Mouse (Mus musculus): ENCODE measurements around the gene Pde6d. TPM values are rescaled to one million over a fixed set of nuclear protein-coding genes. Genes with fewer than 3 reads are reported as not detected.

The Pde6d gene
- polyA plus RNA-seq, 1 experiment, result 24.9 TPM

DNA sequence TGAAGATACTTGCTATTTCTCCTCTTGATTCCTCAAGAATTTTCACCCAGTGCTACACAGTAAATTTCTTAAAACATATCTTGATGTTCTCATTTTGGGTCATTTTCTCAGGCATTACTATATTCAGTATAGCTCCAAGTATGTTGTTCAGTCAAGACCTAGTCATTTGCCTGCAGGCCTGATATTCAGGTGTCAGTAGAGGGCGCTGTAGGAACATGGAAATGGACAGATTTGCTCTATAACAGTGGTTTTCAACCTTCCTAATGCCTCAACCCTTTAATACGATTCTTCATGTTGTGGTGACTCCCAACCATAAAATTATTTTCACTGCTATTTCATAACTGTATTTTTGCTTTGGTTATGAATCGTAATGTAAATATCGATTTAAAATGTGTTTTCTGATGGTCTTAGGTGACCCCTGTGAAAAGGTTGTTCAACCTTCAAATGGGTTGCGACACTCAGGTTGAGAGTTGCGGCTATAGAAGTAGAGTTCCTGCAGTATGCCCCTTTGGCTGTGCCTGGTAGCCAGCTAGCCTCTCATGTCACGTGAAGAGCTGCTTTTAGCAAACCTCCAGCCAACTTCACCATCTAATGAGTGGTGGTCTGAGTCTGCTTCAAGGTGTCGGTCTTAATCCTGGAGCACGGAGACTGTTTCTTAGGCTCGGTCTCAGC, 36.2 kb upstream of the Pde6d start:
- TF ChIP-seq POLR2A (IDR thresholded peaks at IDR 0.05; ENCODE audit: low read depth, low read length) (no peak), CTCF (conservative IDR thresholded peaks at IDR 0.05; ENCODE audit: insufficient read depth, insufficient read length, low read depth, low read length) (peak; percentile 43)
- no peaks in the 10 kb centered on the region for H3K36me3 ChIP-seq (ENCODE audit: control insufficient read depth, insufficient read depth, low read length)
- DNase-seq, result peak; percentile 79
- no peak overlapping the region for H3K4me3 ChIP-seq (ENCODE audit: insufficient read depth, low read depth, low read length)
- no peak overlapping the region for H3K27ac ChIP-seq (ENCODE audit: insufficient read depth, low read depth, low read length)
- H3K4me1 ChIP-seq (ENCODE audit: control insufficient read depth, insufficient read depth, low read length), result no peaks in the 10 kb centered on the region
- no peaks in the 10 kb centered on the region for H3K27me3 ChIP-seq (replicated peaks; ENCODE audit: control insufficient read depth, insufficient read depth, low read length)
- 62% methylated on average over 10 of the region's 10 CpGs for WGBS

DNA sequence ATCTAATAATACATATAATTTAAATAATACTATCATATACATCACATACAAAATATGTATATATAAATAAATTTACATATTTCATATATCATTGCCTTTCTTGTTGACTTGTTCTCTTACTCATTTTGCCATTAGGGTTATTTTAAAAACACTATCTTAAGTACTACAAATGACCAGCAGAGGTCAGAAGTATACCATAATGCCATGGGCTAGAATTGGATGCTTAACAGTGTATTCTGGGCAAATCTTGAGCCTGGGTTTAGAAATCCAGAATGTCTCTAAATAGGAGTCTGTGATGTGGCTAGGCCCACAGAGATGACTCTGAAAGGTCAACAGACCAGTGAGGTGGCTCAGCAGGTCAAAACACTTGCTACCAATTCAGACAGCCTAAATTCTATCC, 31.8 kb upstream of the Pde6d start:
- H3K4me3 ChIP-seq (ENCODE audit: insufficient read depth, low read depth, low read length), result no peak overlapping the region
- DNase-seq, result peak; percentile 32
- TF ChIP-seq POLR2A (IDR thresholded peaks at IDR 0.05; ENCODE audit: low read depth, low read length) (no peak), CTCF (conservative IDR thresholded peaks at IDR 0.05; ENCODE audit: insufficient read depth, insufficient read length, low read depth, low read length) (0 out of 2 replicates have a peak, but pooled peaks have one; percentile 16)

DNA sequence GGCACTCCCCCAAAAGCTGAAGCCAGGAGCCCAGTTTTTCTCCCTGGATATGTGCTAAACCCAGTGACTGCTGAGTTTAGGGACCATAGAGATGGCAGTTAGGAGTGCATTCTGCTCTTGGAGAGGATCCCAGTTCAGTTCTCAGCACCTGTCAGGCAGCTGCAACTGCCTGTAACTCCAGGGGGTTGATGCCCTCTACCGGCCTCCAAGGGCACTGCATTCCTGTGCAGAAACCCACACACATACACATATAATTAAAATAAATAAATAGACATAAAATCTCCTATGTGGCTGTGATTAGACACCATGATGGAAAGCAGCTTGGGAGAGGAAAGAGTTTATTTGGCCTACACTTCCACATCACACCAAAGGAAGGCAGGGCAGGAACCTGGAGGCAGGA, 29.7 kb upstream of the Pde6d start:
- TF ChIP-seq POLR2A (IDR thresholded peaks at IDR 0.05; ENCODE audit: low read depth, low read length) (no peak), CTCF (conservative IDR thresholded peaks at IDR 0.05; ENCODE audit: insufficient read depth, insufficient read length, low read depth, low read length) (no peak; the same call in 1 of the 2 replicates)
- no peaks in the 10 kb centered on the region for H3K4me1 ChIP-seq (ENCODE audit: control insufficient read depth, insufficient read depth, low read length)
- H3K27me3 ChIP-seq (replicated peaks; ENCODE audit: control insufficient read depth, insufficient read depth, low read length), result no peaks in the 10 kb centered on the region
- H3K36me3 ChIP-seq (ENCODE audit: control insufficient read depth, insufficient read depth, low read length), result no peaks in the 10 kb centered on the region; the same call in none of the 2 replicates
- H3K27ac ChIP-seq (ENCODE audit: insufficient read depth, low read depth, low read length), result no peak overlapping the region
- H3K4me3 ChIP-seq (ENCODE audit: insufficient read depth, low read depth, low read length), result no peak overlapping the region
- DNase-seq, result no peak
- WGBS, result 68% methylated on average over 1 of the region's 1 CpGs

More for the DNA sequence above, 31.8 kb upstream of the Pde6d start:
- Histone ChIP-seq H3K36me3 (ENCODE audit: control insufficient read depth, insufficient read depth, low read length) (no peaks in the 10 kb centered on the region; the same call in 1 of the 2 replicates), H3K27me3 (replicated peaks; ENCODE audit: control insufficient read depth, insufficient read depth, low read length) (no peaks in the 10 kb centered on the region), H3K4me1 (ENCODE audit: control insufficient read depth, insufficient read depth, low read length) (no peaks in the 10 kb centered on the region), H3K27ac (ENCODE audit: insufficient read depth, low read depth, low read length) (no peak overlapping the region)

DNA sequence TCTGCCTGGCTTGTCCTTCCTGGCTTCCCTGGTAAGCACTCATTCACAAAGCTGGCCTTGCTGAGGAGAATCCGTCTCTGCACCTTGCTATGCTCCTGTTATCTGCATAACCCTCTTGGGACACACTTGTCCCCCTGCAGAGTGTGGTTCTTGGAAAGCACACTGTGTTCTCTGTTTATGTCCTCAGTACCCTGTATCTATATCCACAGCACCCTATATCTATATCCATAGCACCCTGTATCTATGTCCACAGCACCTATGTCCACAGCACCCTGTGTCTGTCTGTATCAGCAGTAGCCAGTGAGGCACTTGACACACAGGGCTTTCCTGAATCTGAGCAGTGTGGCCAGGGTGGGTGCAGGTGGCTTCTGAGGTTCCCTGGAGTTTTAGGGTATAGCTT, 28.5 kb upstream of the Pde6d start:
- no peak for DNase-seq
- no peak for TF ChIP-seq CTCF (conservative IDR thresholded peaks at IDR 0.05; ENCODE audit: insufficient read depth, insufficient read length, low read depth, low read length)
- TF ChIP-seq POLR2A (IDR thresholded peaks at IDR 0.05; ENCODE audit: low read depth, low read length), result no peak
- H3K4me1 ChIP-seq (ENCODE audit: control insufficient read depth, insufficient read depth, low read length), result no peaks in the 10 kb centered on the region
- WGBS, result 92% methylated on average over 1 of the region's 1 CpGs
- no peak overlapping the region for H3K4me3 ChIP-seq (ENCODE audit: insufficient read depth, low read depth, low read length)
- no peaks in the 10 kb centered on the region for H3K27me3 ChIP-seq (replicated peaks; ENCODE audit: control insufficient read depth, insufficient read depth, low read length)
- no peaks in the 10 kb centered on the region; the same call in none of the 2 replicates for H3K36me3 ChIP-seq (ENCODE audit: control insufficient read depth, insufficient read depth, low read length)
- no peak overlapping the region for H3K27ac ChIP-seq (ENCODE audit: insufficient read depth, low read depth, low read length)

DNA sequence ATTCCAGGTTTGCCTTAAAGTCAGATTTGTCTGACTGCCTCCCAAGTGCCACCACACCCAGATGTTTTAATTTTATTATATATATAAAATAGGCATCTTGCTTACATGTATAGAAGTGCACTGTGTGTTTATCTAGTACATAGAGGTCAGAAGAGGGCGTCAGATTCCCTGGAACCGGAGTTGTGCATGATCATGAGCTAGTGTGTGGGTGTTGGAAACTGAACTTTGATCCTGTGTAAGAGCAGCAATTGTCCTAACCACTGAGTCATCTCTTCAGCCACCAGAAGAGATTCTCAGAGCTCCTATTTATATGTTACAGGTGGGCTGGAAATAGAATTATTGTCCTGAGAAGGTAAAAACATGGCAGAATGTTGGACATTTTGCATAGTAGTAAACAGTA, 17.7 kb upstream of the Pde6d start:
- H3K27ac ChIP-seq (ENCODE audit: insufficient read depth, low read depth, low read length), result no peak overlapping the region
- DNase-seq, result no peak
- peaks cover 7% of the 10 kb centered on the region for H3K36me3 ChIP-seq (ENCODE audit: control insufficient read depth, insufficient read depth, low read length)
- no peak overlapping the region for H3K4me3 ChIP-seq (ENCODE audit: insufficient read depth, low read depth, low read length)
- H3K4me1 ChIP-seq (ENCODE audit: control insufficient read depth, insufficient read depth, low read length), result no peaks in the 10 kb centered on the region
- no peaks in the 10 kb centered on the region for H3K27me3 ChIP-seq (replicated peaks; ENCODE audit: control insufficient read depth, insufficient read depth, low read length)
- TF ChIP-seq POLR2A (IDR thresholded peaks at IDR 0.05; ENCODE audit: low read depth, low read length), result no peak
- no peak for TF ChIP-seq CTCF (conservative IDR thresholded peaks at IDR 0.05; ENCODE audit: insufficient read depth, insufficient read length, low read depth, low read length)
- 63% methylated on average over 2 of the region's 2 CpGs for WGBS

DNA sequence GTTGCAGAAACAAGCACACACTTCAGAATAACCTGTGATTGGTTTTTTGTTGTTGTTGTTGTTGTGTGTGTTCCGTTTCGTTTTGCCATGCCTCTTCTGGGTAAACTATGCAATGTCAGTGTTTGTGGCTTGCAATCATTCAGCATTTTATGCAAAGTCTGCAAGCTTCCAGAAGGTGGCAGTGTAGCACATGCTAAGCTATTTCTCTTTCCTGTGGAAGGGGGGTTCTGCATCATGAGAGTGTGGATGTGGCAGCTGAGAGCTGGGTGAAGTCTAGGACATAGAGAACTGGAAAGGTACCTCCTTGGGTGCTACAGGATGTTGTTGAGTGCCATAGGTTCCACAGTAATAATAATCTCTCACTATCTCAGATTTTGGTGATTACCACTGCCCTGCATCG, 16.1 kb upstream of the Pde6d start:
- H3K27me3 ChIP-seq (replicated peaks; ENCODE audit: control insufficient read depth, insufficient read depth, low read length), result no peaks in the 10 kb centered on the region
- H3K27ac ChIP-seq (ENCODE audit: insufficient read depth, low read depth, low read length), result no peak overlapping the region
- DNase-seq, result peak; percentile 8
- peaks cover 5% of the 10 kb centered on the region for H3K36me3 ChIP-seq (ENCODE audit: control insufficient read depth, insufficient read depth, low read length)
- no peaks in the 10 kb centered on the region for H3K4me1 ChIP-seq (ENCODE audit: control insufficient read depth, insufficient read depth, low read length)
- TF ChIP-seq POLR2A (IDR thresholded peaks at IDR 0.05; ENCODE audit: low read depth, low read length), result no peak
- peak; percentile 43; the same call in 1 of the 2 replicates for TF ChIP-seq CTCF (conservative IDR thresholded peaks at IDR 0.05; ENCODE audit: insufficient read depth, insufficient read length, low read depth, low read length)
- WGBS, result 61% methylated on average over 3 of the region's 3 CpGs
- no peak overlapping the region for H3K4me3 ChIP-seq (ENCODE audit: insufficient read depth, low read depth, low read length)

DNA sequence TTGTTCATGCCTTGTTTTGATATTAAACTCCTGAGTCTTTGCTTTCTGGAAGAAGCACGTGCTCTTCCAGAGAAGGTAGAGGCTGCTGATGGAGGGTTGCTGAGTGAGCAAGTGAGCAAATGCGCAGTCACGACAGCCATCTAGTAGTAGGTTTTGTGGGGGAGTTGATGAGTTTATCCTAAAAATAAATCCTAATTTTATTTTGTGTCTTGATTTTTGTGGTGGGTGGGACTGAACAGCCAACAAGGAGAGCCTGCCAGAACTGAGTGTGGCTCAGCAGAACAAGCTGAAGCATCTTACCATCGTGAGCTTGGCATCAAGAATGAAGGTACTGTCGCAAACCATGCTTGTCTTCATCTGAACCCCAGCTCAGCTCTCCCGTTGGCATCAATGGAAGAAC, 14.1 kb upstream of the Pde6d start:
- no peak for TF ChIP-seq POLR2A (IDR thresholded peaks at IDR 0.05; ENCODE audit: low read depth, low read length)
- no peak for TF ChIP-seq CTCF (conservative IDR thresholded peaks at IDR 0.05; ENCODE audit: insufficient read depth, insufficient read length, low read depth, low read length)
- Histone ChIP-seq H3K4me3 (ENCODE audit: insufficient read depth, low read depth, low read length) (no peak overlapping the region), H3K27ac (ENCODE audit: insufficient read depth, low read depth, low read length) (no peak overlapping the region), H3K4me1 (ENCODE audit: control insufficient read depth, insufficient read depth, low read length) (no peaks in the 10 kb centered on the region), H3K27me3 (replicated peaks; ENCODE audit: control insufficient read depth, insufficient read depth, low read length) (no peaks in the 10 kb centered on the region), H3K36me3 (ENCODE audit: control insufficient read depth, insufficient read depth, low read length) (peaks cover under 1% of the 10 kb centered on the region)
- DNase-seq, result no peak
- 89% methylated on average over 6 of the region's 6 CpGs for WGBS

Data from kidney, adult 2 months (tissue).